Mouse (Mus musculus): ENCODE measurements around the gene Tgm1. TPM values are rescaled to one million over a fixed set of nuclear protein-coding genes. Genes with fewer than 3 reads are reported as not detected.
A peak's percentile ranks its signal among the peaks of the same experiment; 100 is the strongest.

Gene Tgm1
- total RNA-seq (2021) (under 1 TPM; 0.23 to 0.45 TPM), polyA plus RNA-seq (2012; rRNA removed) (0.27 and 0.28 TPM in 2 replicates)
- long read RNA-seq: 0 reads

- DNase-seq: no peak
Observed at GRCm38 (mm10) chr14:55713729-55714122, at the start of gene Tgm1. TSS of gene Tgm1 (minus strand) at chr14:55713926.

GRCm38 (mm10) chr14:55763166-55763565 is 49.4 kb upstream of the Tgm1 start:
- DNase-seq: no peak

- DNase-seq: peak; percentile 65
Observed at GRCm38 (mm10) chr14:55762001-55762821, 48.5 kb upstream of the Tgm1 start.

GRCm38 (mm10) chr14:55761163-55761562 is 47.4 kb upstream of the Tgm1 start, which contains the start of gene Ltb4r2:
TSS of gene Ltb4r2 (plus strand) at chr14:55761428.
- DNase-seq: no peak

GRCm38 (mm10) chr14:55760156-55760555 is 46.4 kb upstream of the Tgm1 start:
- peak; percentile 81 for DNase-seq

- DNase-seq: peak; percentile 53
Observed at GRCm38 (mm10) chr14:55758363-55758784, 44.6 kb upstream of the Tgm1 start, which contains the start of gene Cideb. TSS of gene Cideb (minus strand) at chr14:55758458.

- no peak for DNase-seq
Observed at GRCm38 (mm10) chr14:55757566-55757965, 43.8 kb upstream of the Tgm1 start.

GRCm38 (mm10) chr14:55747051-55747847 is 33.5 kb upstream of the Tgm1 start:
- DNase-seq: no peak

GRCm38 (mm10) chr14:55745861-55746237 is 32.1 kb upstream of the Tgm1 start:
- no peak for DNase-seq

GRCm38 (mm10) chr14:55745180-55745860 is 31.6 kb upstream of the Tgm1 start, which contains the start of the genes Dhrs1 and Nop9:
TSS of gene Dhrs1 (minus strand) at chr14:55745690.
TSS of gene Nop9 (plus strand) at chr14:55745693.
- DNase-seq: peak; percentile 95

- peak; percentile 86 for DNase-seq
Observed at GRCm38 (mm10) chr14:55743711-55744110, 30.0 kb upstream of the Tgm1 start.

- no peak for DNase-seq
Observed at GRCm38 (mm10) chr14:55737086-55737687, 23.5 kb upstream of the Tgm1 start.

GRCm38 (mm10) chr14:55735758-55736157 is 22.0 kb upstream of the Tgm1 start:
- DNase-seq: no peak

- DNase-seq: no peak
Observed at GRCm38 (mm10) chr14:55735334-55735733, 21.6 kb upstream of the Tgm1 start.

GRCm38 (mm10) chr14:55734869-55735268 is 21.1 kb upstream of the Tgm1 start:
- no peak for DNase-seq

- DNase-seq: no peak
Observed at GRCm38 (mm10) chr14:55733889-55734288, 20.2 kb upstream of the Tgm1 start.

- no peak for DNase-seq
Observed at GRCm38 (mm10) chr14:55730531-55731032, 16.9 kb upstream of the Tgm1 start.

- no peak for DNase-seq
Observed at GRCm38 (mm10) chr14:55730116-55730515, 16.4 kb upstream of the Tgm1 start.

GRCm38 (mm10) chr14:55727889-55728685 is 14.4 kb upstream of the Tgm1 start:
- no peak for DNase-seq

- no peak for DNase-seq
Observed at GRCm38 (mm10) chr14:55726261-55726660, 12.5 kb upstream of the Tgm1 start.
